22 mouse cellular contexts compared by ENCODE assay signal in genomic region chr3:95980276-95980970, GRCm38 (mm10). TPM values are rescaled to one million over a fixed set of nuclear protein-coding genes. Genes with fewer than 3 reads are reported as not detected.
DNase-seq lines count a peak whose midpoint lies in the region; TF ChIP-seq lines count a peak whose summit lies in the region.
"Had no signal": no experiment of that assay in that cellular context is flagged by ENCODE, and none has a peak within 500 bp of the region (broad histone marks: within the 10 kb centered on the region; RNA-seq: fewer than 3 reads in every experiment).

No protein-coding gene starts in this region.

- no peak overlapping the region for H3K4me3 ChIP-seq in embryonic fibroblast, embryonic 13.5 days (ENCODE audit: insufficient read depth, low read length)
- H3K4me3 ChIP-seq: embryonic facial prominence, embryonic 13.5 days; embryonic facial prominence, embryonic 15.5 days; forebrain, embryonic 13.5 days; forebrain, embryonic 15.5 days had no signal

- TF ChIP-seq POLR2A in embryonic fibroblast, embryonic 13.5 days (IDR thresholded peaks at IDR 0.05; ENCODE audit: low read depth, low read length) = no peak

- peaks cover 12% of the 10 kb centered on the region for H3K4me1 ChIP-seq in embryonic fibroblast, embryonic 13.5 days (ENCODE audit: control insufficient read depth, insufficient read depth, low read length)

- H3K27ac ChIP-seq in embryonic fibroblast, embryonic 13.5 days (ENCODE audit: insufficient read depth, low read length) = peak overlapping the region; percentile 59; the same call in 1 of the 2 replicates
- H3K27ac ChIP-seq: embryonic facial prominence, embryonic 13.5 days; embryonic facial prominence, embryonic 15.5 days; forebrain, embryonic 13.5 days; forebrain, embryonic 15.5 days had no signal

- DNase-seq in 3134 (ENCODE audit: extremely low read depth, insufficient read length, low spot score) (peak; percentile 50), 416B (ENCODE audit: low read depth) (peak; percentile 64), NIH3T3 (ENCODE audit: low read depth) (peak; percentile 63)
- DNase-seq in urinary bladder, postnatal 36 days (ENCODE audit: low spot score in 2 of 2) = no peak
- no peak for DNase-seq in thymus, postnatal 14 days
- no peak for DNase-seq in layer of hippocampus, postnatal 10 days (ENCODE audit: low spot score in 2 of 2)
- DNase-seq in cerebellum, postnatal 25 days = no peak
- DNase-seq: adrenal gland, adult 8-10 months; adrenal gland, postnatal 14 days; adrenal gland, postnatal 36 days; cerebellum, adult 11-12 months; cerebellum, adult 2 months; cerebellum, adult 9-10 months; cerebellum, postnatal 10 days; cerebellum, postnatal 36 days; embryo, embryonic 11 days; forebrain, postnatal 0 days had no signal

- TF ChIP-seq CTCF in embryonic fibroblast, embryonic 13.5 days (IDR thresholded peaks at IDR 0.05; ENCODE audit: borderline replicate concordance, insufficient read depth, low read length) = no peak

RNA-seq across cellular contexts. Expression of gene Plekho1, which starts 15.4 kb away (rescaled TPM):
- 53.5 and 57.7 TPM in 2 replicates for polyA plus RNA-seq in embryonic fibroblast, embryonic 13.5 days (2011; ENCODE audit: insufficient read length, low read depth, missing spikeins)
- total RNA-seq in layer of hippocampus, postnatal 10 days (2021) = 10 to 100 TPM; 50.2 to 56.5 TPM

RNA-seq across cellular contexts. Expression of gene Anp32e, which starts 51.4 kb away (rescaled TPM):
- polyA plus RNA-seq in embryonic fibroblast, embryonic 13.5 days (2011; ENCODE audit: insufficient read length, low read depth, missing spikeins) = 161 and 235 TPM in 2 replicates
- 100 to 1,000 TPM; 103 to 105 TPM for total RNA-seq in layer of hippocampus, postnatal 10 days (2021)

Comparison
In these comparisons a context has a peak if more than half of its experiments do, and no peak if none do; other contexts are left out.
1. DNase-seq: peak in 3134 (single experiment), 416B (single experiment) and NIH3T3 (single experiment); none in urinary bladder, postnatal 36 days (0 of 2), thymus, postnatal 14 days (single experiment), layer of hippocampus, postnatal 10 days (0 of 2) and cerebellum, postnatal 25 days (0 of 2).